Mouse (Mus musculus) mouse trophoblast stem cell (cell line): ENCODE results near the gene Npc1l1.
"Not testable (repeated sequence)": the region's sequence is repeated elsewhere in the genome, so short reads cannot be mapped to it uniquely, and the experiment has no call there.

Experiments
- in situ Hi-C, 2 experiments: fragments of 300-500 bp; cut with MseI, MboI; formaldehyde crosslinking; loops; 2 replicates in 1 of 2; 3 replicates in 1 of 2; pipeline ENCODE4 v1.15.1; 2025

The Npc1l1 gene

DNA sequence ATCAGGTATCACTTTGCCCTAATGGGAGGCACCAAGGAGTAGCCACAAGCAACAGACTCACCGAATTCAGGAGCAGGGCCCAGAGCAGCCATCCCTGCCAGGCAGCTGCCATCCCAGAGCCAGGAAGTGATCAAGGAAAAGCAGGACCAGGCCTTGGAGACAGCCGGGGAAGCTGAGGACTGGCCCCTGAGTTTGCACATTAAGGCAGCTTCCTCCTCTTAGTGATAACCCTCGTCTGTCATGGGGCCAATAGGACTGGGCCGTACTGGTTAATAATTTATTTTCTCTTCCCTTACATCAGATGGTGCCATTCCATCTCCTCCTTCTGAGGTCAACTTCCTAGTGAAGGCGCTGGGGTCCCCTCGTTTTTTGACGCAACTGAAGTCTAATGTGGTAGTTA, at the start of gene Npc1l1:
Npc1l1 (minus strand) TSS at position 132 of the 400 bp plus-strand sequence.
- in situ Hi-C loops: no loop called here

DNA sequence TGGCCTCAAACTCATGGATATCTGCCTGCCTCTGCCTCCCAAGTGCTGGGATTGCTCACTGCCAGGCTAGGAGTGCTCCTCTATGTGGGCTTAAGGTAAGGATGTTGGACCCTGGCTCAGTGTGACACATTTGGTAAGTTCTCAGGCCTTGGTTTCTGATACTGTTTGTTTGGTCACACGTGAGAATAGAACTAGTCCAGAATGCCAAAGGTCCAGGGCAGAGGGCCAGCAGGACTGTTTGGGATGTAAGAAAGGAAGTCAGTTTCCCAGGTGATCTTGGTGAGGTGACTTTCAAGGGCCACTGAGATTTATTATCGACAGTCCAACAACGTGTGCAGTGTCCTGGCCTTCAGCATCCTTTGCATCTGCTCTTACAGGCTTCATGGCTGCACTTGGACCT, 46.5 kb upstream of the Npc1l1 start:
- in situ Hi-C loops: no loop called here

DNA sequence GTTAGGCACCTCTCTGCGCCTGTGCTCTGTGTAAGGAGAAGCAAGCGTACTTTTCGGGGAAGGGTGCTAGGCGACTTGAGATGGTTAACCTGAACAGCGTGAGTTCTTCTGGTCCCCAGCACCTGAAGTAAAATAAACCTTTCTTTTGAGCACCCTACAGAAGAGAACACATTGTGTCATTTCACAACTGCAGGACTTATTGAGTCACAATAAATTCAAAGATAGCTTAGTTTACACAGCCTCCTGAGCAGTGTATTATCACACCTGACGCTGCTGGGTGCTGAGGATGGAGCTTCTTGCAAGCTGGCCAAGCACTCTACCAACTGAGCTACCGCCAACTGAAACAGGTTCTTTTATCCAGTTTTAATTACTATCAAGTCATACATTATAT, 45.1 kb upstream of the Npc1l1 start:
- in situ Hi-C loops: no loop called here

DNA sequence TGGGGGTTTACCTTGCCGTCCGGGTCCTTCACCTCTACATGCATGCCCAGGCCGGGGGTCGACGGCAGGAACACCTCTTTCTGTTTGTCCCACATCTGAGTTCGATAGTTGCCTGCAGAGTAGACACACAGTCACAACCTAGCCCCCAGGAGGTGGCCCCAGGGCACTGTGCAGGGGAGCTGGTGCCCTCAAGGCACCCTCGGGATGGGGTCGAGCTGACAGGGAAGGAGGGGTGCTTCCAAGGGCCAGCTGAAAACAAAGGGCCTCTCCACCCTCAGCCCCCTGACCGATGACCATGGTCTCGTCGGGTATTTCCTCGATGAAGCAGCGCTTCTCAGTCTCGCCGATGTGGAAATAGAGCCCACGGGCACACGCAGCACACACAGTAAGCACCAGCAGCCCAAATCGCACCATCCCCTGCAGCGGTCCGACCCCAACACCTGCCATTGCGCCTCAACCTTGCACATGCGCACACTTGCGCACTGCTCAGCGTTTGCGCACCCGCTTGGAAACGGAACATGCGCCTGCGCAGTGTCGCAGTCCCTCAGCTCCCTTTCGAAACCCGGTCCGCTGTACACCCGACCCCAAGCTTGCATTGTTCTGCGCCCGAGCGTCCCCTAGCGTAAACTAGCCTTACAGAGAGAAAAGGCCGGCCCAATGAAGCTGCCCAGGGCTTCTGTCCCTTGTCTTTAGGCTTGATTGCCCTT, 44.6 kb upstream of the Npc1l1 start, which contains the start of gene Tmed4:
Tmed4 (minus strand) TSS at position 484 of the 707 bp plus-strand sequence.
- in situ Hi-C loops: no loop called here

DNA sequence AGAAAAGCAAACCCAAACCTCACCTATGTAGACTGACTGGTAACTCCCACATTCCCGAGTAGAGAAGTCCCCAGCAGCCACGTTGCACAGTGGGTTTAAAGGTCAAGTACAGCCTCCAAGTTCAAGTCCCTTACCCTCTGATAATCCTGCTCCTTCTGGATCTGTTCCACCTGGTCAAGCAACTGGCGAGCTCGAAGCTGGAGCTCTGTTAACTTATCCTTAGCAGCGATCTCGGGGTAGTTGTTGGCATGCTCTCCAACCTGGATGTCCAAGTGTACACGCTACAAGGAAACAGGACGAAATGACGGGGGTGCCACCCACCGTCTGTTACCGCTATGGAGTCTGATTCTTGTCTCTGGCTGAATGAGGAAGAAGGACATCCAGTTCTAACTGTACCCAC, 43.7 kb upstream of the Npc1l1 start:
- in situ Hi-C loops: no loop called here

DNA sequence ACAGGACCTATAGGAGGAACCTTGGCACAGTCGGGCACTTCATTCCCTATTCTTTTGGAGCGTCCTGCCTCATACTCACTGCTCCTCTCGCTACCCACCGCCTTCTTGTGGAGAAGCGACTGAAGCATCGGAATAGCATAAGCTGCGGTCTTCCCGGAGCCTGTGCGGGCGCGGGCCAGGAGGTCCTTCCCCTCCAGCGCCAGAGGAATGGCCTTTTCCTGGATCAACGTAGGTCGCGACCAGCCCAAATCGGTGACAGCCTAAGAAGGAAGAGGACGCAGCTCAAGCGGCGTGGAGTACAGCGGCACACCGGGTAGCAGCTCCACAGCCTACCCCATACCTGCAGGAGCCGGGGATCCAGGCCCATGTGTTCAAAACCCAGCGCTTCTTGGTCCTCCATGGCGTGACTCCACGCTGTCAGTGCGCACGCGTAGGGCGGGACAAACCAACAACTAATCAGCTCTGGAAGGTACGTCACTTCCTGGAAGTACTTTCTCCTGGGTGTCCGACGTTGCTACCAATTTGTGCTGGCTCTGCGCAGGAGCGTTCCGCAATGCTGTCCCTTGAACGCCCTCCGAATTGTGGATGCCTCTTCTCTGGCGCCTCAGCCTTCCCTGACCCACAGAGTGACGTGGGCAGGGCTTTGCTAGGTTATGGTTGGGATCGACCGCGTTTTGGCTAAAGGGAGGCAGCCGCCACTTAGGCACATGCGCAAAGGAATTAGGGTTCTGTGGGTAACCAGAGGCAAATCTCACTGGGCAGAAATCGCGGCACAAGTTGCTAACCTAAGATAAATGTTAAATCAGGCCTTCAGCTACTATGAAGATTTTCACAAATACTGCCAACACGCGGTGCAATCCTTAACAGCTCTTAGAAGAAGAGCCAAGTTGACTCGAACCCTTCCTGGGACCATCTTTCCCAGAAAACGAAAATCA, 37.6 kb upstream of the Npc1l1 start, which contains the start of gene Ddx56:
Ddx56 (minus strand) TSS at position 453 of the 935 bp plus-strand sequence.
- in situ Hi-C loops: no loop called here

DNA sequence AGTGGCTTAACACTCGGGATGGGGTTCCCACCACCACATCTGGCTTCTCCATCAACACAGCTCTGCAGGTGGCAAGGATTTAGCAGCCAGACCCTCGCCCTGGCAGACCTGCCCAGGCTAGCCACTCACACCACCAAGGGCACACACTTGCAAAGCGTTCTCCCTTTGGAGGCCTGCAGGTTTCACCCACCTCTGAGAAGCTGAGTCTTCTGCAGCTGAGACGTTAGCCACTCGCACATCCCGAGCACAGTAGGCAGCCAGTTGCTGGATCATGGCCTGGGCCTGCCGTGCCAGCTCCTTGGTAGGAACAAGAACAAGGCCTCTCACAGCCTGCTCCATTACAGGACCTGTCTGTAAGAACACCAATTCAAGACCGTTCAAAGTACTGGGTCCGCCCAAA, 36.7 kb upstream of the Npc1l1 start:
- in situ Hi-C loops: no loop called here

DNA sequence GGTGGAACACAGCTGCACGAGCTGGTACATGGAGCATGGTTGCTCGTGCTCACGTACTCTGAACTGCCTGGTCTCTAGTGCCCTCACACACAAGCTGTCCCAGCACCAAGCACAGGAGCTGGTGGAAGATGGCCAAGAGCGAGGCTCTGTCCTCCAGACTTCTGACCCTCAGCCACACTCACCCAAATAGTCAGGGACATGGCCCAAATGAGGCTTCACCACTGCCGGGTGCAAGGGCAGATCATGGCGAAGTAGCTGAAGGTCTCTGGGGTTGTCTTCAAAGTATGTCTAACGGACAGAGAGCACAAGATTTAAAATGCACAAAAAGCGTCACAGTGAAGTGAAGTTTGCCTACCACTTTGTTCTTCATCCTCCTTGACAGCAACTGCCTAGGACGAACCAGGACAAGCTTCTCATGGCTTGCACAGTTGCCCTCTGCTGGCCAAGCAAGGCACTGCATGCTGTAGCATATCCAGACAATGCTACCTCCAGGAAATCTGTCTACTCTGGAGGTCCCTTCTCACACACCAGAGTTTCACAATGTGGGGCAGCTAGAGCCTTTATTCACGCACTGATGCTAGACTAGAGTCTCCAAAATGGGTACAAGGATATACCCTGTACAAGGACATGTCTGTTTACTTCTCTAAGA, 31.6 kb upstream of the Npc1l1 start:
- in situ Hi-C loops: no loop called here

DNA sequence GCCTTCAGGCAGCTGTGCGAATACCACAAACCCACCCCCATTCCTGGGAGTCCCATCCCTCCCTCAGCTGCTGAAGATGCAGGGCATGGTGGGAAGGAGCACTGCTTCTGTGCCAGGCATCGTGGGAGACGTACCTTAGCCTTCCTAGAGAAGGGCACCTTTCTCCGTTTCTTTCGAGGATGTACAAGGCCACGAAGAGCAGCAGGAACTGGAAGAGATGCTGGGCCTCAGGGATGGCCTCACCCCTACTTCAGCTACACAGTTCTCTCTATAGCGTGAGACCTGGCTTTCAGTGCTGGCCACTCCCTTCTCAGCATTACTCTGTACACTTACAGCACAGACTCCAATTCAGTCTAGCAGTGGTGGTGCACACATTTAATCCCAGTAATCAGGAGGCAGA, 29.5 kb upstream of the Npc1l1 start:
- in situ Hi-C loops: no loop called here

DNA sequence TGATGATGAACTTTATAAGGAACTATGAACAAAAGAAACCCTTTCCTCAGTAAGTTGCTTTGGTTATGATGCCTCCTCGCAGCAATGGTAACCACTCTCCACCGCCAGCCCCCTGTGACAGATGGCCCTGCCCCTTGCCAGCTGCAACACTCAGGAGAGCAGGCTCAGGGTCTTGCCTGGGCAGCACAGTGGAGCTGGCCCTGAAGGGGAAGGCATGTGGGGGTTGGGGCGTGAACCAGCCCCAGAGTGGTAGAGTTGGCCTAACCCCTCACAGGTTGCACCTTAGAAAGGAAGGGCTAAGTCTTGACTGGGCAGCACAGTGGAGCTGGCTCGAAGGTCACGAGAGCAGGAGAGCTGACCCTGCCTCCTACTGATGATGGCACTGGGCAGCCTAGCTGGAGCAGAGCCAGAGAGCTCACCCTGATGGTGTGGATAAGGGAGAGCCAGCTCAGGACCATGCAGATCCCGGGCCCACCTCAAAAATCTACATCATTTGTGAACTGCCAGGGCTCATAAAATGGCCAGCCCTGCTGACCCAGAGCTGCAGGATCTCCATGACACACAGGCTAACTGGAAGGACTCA, 26.6 kb upstream of the Npc1l1 start:
- in situ Hi-C loops: no loop called here

DNA sequence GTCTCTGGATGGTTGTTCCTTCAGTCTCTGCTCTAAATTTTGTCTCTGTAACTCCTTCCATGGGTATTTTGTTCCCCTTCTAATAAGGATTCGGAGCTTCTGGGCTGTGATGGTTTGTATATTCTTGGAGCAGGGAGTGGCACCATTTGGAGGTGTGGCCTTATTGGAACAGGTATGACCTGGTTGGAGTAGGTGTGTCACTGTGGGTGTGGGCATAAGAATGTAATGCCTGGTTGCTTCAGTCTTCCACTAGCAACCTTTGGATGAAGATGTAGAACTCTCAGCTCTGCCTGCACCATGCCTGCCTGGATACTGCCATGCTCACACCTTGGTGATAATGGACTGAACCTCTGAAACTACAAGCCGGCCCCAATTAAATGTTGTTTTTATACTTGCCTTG, 24.7 kb upstream of the Npc1l1 start:
- in situ Hi-C loops: not testable (repeated sequence)

DNA sequence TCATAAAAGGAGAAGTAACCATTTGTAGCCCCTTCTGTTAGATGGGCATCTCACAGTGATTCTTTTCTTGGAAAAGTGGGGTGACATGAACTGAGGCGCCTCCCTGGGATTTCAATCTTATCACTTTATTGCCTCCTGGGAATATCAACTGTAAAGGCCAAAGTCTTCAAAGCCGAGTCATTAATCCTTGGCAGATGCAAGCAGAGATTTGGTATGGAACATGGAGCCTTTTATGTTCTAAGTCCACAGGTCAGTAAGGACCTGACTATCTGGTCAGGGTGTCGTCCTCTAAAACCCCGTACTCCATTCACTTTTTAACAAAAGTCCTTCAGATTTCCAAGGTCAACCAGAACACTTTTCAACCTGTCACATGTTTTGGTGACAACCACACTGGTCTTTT, 22.9 kb upstream of the Npc1l1 start:
- in situ Hi-C loops: no loop called here

DNA sequence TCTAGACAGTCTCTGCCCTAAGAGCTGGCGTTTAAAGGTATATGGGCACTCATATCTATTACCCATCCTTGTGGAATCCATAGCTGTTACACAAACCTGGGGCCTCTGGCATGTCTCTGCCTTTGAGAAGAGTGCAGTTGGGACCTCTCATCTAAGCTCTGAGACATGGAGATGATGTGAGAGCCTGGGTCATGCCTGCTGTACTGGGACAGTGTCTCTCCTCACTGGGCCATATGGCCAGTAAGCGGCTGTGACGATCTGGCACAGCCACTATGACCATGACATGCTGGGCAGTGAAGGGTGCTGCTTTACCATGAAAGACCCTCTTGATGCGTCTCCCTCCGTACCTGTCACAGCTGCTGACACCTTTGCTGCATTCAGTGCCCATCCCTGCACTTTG, 22.3 kb upstream of the Npc1l1 start:
- in situ Hi-C loops: no loop called here

DNA sequence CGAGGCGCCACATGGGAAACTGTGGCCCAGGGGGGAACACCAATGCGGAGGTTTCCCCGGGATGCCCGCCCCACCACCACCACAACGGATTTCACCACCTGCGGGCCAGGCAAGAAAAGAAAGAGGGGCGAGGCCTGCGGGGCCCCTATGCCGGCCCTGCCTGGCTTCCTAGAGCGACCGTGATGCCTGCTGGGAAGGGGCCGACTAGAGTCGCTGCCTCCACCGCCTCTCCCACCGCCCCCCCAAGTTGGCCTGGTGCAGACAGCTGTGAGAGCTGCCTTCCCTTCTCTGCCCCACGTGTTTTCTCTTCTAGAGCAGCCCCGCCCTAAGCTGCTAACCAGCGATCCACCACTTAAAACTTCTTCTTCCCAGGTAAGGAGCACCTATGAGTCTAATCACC, 14.8 kb upstream of the Npc1l1 start:
- in situ Hi-C loops: no loop called here

DNA sequence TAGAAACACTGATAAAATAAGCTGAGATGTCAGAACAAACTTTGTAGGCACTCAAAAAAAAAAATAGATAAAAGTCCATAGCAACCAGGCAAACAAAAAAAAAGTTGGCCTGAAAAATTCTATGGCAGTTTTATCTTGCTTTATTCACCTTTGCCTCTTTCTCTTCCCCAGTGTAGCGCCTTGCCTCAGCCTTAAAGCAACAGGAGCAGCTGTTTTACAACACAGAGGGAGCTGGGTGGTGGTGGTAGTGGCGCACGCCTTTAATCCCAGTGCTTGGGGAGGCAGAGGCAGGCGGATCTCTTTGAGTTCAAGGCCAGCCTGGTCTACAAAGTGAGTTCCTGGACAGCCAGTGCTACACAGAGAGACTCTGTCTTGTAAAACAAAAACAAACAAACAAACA, 3.1 kb upstream of the Npc1l1 start:
- in situ Hi-C loops: no loop called here

DNA sequence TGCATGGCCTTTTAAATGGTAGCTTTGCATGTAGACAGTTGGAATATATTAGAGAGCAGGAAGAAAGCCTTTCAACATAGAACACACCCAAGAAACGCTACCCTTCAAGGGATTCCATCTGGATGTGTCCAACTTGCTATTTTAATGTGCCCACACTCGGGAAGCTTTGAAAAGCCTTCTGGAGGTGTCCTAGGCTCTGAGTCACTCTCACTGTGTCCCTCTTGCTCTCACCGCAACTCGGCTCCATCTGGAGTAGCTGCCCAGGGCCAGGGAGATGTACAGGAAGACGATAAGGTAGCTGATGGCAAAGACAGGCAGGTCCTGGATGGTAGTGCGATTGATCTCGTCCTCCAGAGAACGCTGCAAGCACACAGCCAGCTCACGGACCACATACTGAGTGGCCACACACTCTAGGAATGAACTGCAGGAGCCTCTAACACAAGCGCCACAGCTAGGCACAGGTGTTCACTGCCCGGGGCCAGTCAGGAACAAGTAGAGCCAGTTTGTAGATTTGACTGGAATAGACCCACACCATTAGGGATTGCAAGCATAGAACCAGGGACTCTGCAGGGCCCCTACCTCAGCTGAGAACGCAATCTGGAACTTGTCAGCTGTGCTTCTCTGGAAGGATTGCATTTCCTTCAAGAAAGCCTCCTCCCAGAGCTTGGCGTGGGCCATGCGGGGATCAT, 5.3 kb downstream of the Npc1l1 start:
- in situ Hi-C loops: no loop called here

DNA sequence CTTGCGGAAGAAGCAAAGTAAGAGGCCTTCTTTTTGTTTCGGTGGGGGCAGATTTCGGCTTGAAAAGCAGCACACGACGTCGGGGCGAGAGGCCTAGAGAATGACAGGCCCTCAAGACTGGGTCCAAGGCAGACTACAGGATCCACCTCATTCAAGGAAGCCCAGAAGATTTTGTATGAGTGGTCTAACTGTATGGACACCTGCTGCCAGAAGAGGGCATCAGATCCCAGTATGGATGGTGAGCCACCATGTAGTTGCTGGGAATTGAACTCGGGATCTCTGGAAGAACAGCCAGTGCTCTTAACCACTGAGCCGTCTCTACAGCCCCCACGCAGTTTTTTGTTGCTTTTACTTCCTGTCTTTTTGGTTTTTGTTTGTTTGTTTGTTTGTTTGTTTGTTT, 7.8 kb downstream of the Npc1l1 start:
- in situ Hi-C loops: no loop called here

DNA sequence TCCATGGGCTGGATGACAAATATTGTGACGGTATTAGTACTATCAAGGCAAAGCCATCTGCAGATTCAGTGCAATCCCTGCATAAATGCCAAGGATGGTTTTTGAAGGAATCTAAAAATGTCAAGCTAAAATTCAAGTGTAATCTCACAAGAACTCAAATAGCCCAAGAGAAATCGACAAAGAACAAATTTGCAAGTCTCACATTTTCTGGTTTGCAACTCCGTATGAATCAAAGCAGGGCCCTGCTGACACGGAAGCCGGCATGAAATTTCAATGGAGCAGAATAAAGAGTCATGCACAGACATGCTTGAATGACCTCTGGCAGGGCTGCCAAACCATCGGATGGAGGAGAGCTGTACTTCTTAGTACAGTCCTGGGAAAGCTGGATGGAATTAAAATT, 10.0 kb downstream of the Npc1l1 start:
- in situ Hi-C loops: no loop called here

DNA sequence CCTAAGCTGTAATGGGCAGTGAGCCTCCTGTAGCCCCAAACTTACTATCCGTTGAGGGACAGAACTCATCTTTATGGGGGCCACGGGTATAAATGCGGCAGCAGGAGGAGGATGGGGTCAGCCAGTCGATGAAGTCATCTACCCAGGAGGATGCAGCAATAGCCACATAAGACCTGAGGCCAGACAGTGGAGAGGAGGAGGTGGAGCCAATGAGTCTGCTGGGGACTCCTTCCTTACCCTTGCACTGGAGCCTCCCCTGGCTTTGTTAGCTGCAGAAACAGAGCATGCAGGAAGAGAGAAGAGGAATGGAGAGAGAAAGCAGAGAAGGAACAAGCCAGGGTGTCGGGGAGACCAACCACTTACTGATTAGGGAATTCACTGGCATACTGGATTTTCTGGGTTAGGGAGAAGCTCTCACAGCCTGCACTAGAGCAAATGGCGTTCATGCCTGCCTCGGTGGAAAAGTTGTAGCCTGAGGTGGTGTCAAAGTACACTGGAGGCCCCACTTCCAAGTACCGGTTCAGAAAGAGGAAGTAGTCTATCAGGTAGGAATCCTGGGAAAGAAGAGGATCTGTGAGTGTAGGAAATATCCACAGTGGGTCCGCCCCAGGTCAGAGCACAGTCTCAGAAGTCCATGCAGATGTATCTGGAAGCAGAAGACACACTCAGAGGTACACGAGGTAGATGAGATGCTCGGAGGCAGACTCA, 11.6 kb downstream of the Npc1l1 start:
- in situ Hi-C loops: no loop called here

DNA sequence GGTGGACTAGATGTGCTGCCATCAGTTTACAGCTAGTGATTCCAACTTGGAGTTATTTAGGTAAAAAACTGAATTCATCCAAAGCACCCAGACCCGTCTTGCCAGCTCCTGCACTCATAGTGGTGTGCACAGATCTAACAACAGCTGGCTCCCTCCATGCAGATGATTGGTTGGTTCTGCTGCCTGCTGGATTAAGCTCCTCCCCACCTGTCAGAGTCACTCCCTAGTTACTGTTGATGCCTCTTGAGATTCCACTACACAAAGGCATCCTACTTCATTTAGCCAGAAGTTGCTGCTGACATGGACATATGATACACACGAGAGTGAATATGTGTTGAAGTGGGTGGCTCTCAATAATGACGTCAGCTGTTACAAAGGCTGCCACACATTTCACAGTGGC, 13.1 kb downstream of the Npc1l1 start:
- in situ Hi-C loops: no loop called here

DNA sequence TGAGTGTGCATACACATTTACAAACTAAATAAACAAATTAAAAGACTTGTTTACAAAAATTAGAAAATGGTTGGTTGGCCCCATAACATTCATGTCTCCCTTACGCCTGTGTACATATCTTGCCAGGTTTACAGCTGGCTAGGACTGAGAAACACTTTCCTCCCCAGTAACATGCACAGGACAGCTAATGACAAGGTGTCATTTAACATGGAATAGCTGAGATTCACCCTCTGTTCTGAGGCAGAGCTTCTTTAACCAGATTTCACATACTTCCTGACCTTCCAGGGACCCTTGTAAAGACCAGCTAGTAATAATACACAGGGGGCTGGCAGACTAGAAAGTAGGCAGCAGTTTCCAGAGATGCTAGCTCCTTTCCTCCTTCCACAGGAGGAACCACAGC, 21.8 kb downstream of the Npc1l1 start:
- in situ Hi-C loops: no loop called here
